12 mouse cellular contexts compared by ENCODE assay signal in genomic region chr11:117392251-117392650, GRCm38 (mm10).
DNase-seq lines count a peak whose midpoint lies in the region; ATAC-seq and TF ChIP-seq lines count a peak whose summit lies in the region.
"Had no signal": no experiment of that assay in that cellular context is flagged by ENCODE, and none has a peak within 500 bp of the region (broad histone marks: within the 10 kb centered on the region; RNA-seq: fewer than 3 reads in every experiment).

No protein-coding gene starts in this region.

- TF ChIP-seq CTCF in layer of hippocampus, adult 2 months (conservative IDR thresholded peaks at IDR 0.05), result peak; percentile 69
- peak; percentile 24; the same call in 1 of the 2 replicates for TF ChIP-seq CTCF in embryonic fibroblast, embryonic 13.5 days (IDR thresholded peaks at IDR 0.05; ENCODE audit: borderline replicate concordance, insufficient read depth, low read length)

- TF ChIP-seq POLR2A in embryonic fibroblast, embryonic 13.5 days (IDR thresholded peaks at IDR 0.05; ENCODE audit: low read depth, low read length), result no peak

- no peak overlapping the region for H3K27ac ChIP-seq in layer of hippocampus, adult 2 months
- H3K27ac ChIP-seq in embryonic fibroblast, embryonic 13.5 days (ENCODE audit: insufficient read depth, low read length), result no peak overlapping the region
- H3K27ac ChIP-seq: embryonic facial prominence, embryonic 15.5 days; limb, embryonic 12.5 days had no signal

- H3K4me1 ChIP-seq in embryonic fibroblast, embryonic 13.5 days (ENCODE audit: control insufficient read depth, insufficient read depth, low read length), result 0 out of 2 replicates have a peak, but pooled peaks cover 3% of the 10 kb centered on the region

- ATAC-seq in CD4-positive, CD25-positive, alpha-beta regulatory T cell, adult 4 months, result no peak
- ATAC-seq in erythroid progenitor cell, adult 5-6 weeks (replicated peaks; ENCODE audit: low FRiP score, poor library complexity, severe bottlenecking), result no peak

- H3K4me3 ChIP-seq in layer of hippocampus, adult 2 months, result no peak overlapping the region
- H3K4me3 ChIP-seq in embryonic fibroblast, embryonic 13.5 days (ENCODE audit: insufficient read depth, low read length), result no peak overlapping the region
- H3K4me3 ChIP-seq: embryonic facial prominence, embryonic 15.5 days; limb, embryonic 12.5 days had no signal

- DNase-seq in CD4-positive, CD25-positive, alpha-beta regulatory T cell, adult 2 months (ENCODE audit: low read depth, low spot score), result peak; percentile 62
- no peak for DNase-seq in layer of hippocampus, adult 2 months (ENCODE audit: low spot score in 2 of 2)
- no peak for DNase-seq in layer of hippocampus, postnatal 25 days (ENCODE audit: extremely low spot score in 1 of 2, low spot score in 1 of 2)
- DNase-seq in CD4-positive helper T cell, adult 2 months (ENCODE audit: low read depth, low spot score), result peak; percentile 39
- no peak for DNase-seq in adrenal gland, postnatal 36 days
- DNase-seq: kidney, adult 11 months; right cerebral cortex, postnatal 14 days had no signal

Comparison
In these comparisons a context has a peak if more than half of its experiments do, and no peak if none do; other contexts are left out.
1. DNase-seq: peak in CD4-positive, CD25-positive, alpha-beta regulatory T cell, adult 2 months (single experiment) and CD4-positive helper T cell, adult 2 months (single experiment); none in layer of hippocampus, adult 2 months (0 of 2), layer of hippocampus, postnatal 25 days (0 of 2) and adrenal gland, postnatal 36 days (0 of 2).